Mouse (Mus musculus) left cerebral cortex, adult 18-20 months (tissue): Measurements from ENCODE around the gene Gm47959. TPM values are rescaled to one million over a fixed set of nuclear protein-coding genes. Genes with fewer than 3 reads are reported as not detected.
"Not testable (repeated sequence)": the region's sequence is repeated elsewhere in the genome, so short reads cannot be mapped to it uniquely, and the experiment has no call there.

Experiments used
- DNase-seq, 2 experiments: peaks; one replicate each; pipeline ENCODE4 v3.0.0; 2021 to 2022; ENCODE audit warnings: low spot score in 2 of 2, mixed read lengths in 1 of 2
- long read RNA-seq, 2 experiments: library from polyadenylated mRNA; stranded (forward); transcript quantifications; one replicate each; pipeline ENCODE4 v2.0.0; 2021
- total RNA-seq, 2 experiments: library from RNA; stranded (reverse); gene quantifications; 2 replicates each; pipeline ENCODE4 v1.2.3; 2021

The Gm47959 gene
- not detected for total RNA-seq
- long read RNA-seq, experiment 1: 0 reads
- long read RNA-seq, experiment 2: 0 reads

DNA sequence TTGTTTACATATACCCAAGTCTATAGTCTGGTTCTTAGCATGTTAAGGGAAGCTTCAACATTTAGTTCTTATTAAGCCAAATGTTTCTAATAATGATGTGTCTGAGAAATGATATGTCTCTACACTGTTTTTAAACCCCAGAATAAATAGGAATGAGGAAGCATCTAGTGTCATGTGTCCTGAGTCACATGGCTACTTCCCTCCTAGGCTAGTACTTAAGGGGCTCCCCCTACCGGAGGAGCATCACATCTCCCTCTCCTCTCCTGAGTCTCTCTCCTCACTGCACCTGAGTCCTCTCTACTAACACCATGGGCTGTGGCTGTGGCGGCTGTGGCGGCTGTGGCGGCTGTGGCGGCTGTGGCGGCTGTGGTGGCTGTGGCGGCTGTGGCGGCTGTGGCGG lies at the start of gene Gm47959:
Gene Gm47959, plus strand, starts transcription at position 243 of the 400 bp plus-strand sequence.
- not testable (repeated sequence) for DNase-seq

- DNase-seq: not testable (repeated sequence)
Observed at GRCm38 (mm10) chr1:82955913-82956312, 44.4 kb upstream of the Gm47959 start, which contains the start of gene Gm7544. Gene Gm7544, minus strand, starts transcription at chr1:82956013.

DNA sequence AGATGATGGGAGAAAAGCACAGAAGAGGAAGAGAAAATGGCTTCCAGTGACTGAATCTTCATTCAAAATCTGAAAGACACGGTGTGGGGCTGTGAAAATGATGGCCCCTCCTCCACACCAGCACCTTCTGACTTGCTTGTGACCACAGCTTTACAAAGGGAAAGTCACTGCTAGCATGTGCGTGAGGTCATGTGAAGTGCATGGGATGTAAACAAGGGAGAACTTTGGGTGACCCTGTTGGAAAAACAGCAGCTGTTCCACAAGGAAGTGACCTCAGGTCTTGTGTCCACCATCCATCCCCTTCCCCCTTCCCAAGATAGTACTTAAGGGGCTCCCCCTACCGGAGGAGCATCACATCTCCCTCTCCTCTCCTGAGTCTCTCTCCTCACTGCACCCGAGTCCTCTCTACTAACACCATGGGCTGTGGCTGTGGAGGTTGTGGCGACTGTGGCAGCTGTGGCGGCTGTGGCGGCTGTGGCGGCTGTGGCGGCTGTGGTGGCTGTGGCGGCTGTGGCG lies 40.4 kb upstream of the Gm47959 start, which contains the start of gene Gm47955:
Gene Gm47955, plus strand, starts transcription at position 417 of the 516 bp plus-strand sequence.
- DNase-seq: no peak

DNA sequence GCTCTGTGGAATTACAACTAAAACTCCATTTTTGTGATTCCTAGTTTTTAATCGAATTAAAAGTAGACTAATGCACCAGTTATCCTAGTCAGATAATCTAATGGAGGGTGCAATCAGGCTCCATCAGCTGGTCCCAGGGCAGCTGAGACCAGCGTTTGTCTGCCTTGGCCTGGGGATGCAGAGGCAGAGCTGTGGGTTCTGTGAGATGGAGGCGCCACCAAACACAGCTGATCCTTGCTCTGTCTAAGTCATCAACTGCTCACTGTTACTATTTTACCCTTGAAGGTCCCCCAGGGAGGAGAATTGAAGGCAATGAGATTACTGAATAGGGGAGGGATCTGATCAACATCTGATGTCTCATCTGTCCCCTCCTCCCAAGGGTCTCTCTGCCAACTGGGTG lies 33.9 kb upstream of the Gm47959 start:
- DNase-seq: no peak

DNA sequence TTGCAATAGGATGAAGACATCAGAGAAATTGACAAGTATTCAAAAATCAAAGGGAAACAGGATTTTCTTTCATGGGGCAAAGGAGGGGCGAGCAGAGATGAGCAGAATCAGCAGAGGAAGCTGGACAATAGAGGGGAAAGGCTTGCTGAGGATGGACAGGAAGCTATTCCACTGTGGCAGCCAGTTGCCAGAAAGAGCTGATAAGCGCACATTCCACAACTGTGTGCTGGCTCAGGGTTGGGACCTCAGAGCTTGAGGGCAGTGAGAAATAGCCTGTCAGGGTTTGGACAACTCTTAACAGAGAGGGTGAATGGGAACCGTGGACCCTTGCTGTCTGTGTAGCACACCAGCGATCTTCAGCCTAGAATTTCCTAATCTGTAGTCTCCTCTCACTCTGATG lies 28.3 kb upstream of the Gm47959 start:
- no peak for DNase-seq

DNA sequence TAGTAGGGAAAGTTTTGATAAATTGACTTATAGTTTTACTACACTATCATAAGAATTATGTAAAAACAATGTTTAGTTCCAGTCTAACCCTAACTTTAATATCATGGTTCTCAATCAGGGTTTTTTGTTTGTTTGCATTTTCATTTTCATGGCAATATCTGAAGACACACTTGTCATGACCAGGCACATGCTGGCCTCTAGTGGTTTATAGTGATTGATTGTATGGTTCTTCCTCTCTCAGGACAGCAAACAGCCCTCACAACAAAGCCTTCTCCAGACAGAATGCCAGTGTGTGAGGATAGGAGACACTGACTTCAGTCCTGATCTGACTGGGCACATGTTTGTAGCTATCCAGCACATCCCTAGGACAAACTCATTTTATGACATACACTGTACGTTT lies 27.1 kb upstream of the Gm47959 start:
- no peak for DNase-seq

GRCm38 (mm10) chr1:82973901-82974300 lies 26.4 kb upstream of the Gm47959 start:
- DNase-seq: no peak

DNA sequence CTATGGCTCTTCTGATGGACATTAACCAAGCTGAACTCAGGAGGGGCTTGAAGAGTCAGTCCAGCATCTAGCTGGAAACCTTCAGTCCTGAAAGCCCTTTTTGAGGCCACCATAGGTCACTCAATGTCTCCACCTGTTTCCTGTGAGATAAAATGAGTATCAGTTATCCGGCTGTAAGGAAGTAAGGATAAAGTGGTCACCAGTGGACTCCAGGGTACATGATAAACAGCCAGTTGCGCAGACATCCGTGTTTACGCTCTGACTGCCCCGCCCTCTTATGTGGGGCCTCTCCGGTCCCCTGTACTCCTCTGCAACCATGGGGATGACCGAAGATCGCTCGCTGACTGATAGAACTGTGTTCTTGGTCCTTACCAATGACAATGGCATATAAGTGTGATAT lies 26.0 kb upstream of the Gm47959 start:
- no peak for DNase-seq

GRCm38 (mm10) chr1:82975750-82976149 lies 24.6 kb upstream of the Gm47959 start:
- DNase-seq: no peak

GRCm38 (mm10) chr1:82977840-82978239 lies 22.5 kb upstream of the Gm47959 start:
- DNase-seq: no peak

DNA sequence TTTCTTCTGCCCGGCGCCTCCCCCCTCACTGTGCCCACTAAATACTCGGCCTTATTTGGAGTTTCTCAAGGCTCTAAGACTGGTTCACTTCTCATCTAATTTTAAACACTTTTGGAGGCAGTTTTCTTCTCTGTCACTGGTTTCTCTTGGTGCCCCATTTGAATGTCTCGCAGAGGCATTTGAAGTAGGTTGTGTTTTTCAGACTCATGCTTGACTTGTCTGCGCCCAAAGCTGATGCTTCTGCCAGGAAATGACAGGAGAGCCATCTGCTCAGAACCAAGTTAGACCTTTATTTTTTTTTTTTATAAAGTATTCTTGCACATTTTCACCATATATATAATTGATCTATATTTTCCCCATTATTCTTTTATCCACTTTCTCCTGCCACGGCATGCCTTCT lies 13.6 kb upstream of the Gm47959 start:
- no peak for DNase-seq

- peak; percentile 22 to 61 for DNase-seq
Observed at GRCm38 (mm10) chr1:82987530-82988198, 12.7 kb upstream of the Gm47959 start.

GRCm38 (mm10) chr1:82991062-82991461 lies 9.3 kb upstream of the Gm47959 start:
- DNase-seq: no peak

GRCm38 (mm10) chr1:82991596-82991995 lies 8.8 kb upstream of the Gm47959 start:
- DNase-seq: no peak

DNA sequence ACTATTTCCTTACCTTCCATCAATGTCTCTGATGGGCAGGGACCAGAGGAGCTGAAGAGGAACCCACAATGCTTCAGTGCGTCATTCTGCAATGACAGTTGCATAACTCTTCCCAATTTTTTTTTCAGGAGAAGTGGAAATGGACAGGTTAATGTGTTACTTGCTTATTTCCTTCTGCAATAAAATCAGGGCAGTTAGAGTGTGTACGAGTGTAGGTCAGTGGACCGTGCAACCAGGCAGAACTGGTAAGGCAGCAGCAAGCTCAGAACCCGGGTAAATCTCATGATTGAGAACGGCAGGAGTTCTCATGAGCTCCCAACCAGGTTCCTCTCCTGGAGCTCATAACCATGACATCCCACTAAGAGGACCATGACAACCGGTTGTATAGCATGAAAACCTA lies 8.3 kb upstream of the Gm47959 start:
- DNase-seq: no peak

GRCm38 (mm10) chr1:82993947-82994346 lies 6.4 kb upstream of the Gm47959 start:
- DNase-seq: no peak

DNA sequence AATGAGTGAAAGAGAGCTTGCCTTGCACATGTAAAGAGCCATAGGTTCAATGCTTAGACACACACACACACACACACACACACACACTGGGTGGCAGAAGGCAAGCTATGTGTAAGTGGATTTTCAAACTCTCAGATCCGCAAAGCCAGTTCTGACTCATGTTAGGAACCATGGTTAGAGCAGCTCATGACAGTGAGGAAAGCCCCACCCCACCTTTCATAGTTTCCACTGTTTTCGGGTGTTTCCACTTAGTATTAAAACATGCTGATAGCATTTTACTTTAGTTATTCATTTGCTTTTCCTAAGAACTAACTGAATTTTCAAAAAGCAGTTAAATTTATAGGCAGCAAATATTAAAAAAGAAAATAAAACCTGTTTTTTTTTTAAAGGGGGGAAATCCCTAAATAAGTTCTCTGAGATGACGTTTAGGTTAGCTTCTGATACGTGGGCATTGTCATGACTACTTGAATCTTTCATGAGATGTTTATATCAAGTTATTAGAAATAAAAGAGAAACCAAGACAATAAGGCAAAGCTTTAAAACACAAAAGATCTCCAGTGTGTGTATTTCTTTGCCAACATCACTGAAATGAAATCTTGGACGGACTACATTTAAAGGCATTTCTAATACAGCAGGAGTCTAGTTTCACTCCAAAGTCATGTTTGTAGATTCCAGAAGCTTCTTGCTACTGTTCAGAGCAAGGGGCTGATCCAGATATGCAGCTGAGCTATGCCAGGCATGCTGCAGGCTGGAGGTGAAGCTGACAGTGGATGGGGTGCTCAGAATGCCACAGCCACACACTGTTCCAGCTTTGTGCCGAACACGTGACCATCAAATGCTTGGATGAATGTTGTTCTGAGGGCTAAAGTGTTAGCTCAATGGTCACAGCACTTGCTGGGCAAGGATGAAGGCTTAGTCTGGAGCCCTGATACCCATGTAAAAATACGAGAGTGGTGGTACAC lies 6.2 kb downstream of the Gm47959 start:
- DNase-seq: no peak

GRCm38 (mm10) chr1:83007471-83007870 lies 7.1 kb downstream of the Gm47959 start:
- no peak for DNase-seq

- DNase-seq: no peak
Observed at GRCm38 (mm10) chr1:83014477-83014876, 14.1 kb downstream of the Gm47959 start.

DNA sequence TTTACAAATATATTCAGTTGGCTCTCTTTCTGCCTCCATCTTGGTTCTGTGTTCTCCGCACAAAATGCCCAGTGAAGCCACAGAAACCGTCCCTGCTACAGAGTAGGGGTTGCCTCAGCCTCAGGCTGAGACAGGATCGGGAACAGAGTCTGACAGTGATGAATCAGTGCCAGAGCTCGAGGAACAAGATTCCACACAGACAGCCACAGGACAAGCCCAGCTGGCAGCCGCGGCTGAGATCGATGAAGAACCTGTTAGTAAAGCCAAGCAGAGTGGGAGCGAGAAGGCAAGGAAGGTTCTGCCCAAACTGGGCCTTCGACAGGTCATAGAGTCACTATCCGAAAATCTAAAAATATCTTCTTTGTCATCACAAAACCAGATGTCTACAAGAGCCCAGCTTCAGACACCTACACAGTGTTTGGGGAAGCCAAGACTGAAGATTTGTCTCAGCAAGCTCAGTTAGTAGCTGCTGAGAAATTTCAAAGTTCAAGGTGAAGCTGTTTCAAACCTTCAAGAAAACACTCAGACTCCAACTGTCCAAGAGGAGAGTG lies 15.1 kb downstream of the Gm47959 start:
- no peak for DNase-seq

DNA sequence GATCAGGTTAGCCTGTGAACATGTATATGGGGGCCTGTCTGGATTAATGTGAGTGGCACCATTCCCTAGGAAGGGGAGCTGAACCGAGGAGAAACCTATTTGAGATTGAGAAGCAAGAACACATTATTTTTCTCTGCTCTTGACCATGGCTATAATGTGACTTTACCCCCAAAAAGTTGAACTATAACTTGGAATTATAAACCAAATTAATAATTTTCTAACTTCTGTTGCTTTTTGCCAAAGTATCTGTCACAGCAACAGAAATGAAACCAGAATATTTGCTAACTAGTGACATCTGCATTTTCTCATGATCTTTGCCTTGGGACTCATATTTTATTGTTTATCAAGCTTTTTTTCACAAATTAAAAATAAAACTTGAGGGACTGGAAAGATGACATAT lies 16.2 kb downstream of the Gm47959 start:
- no peak for DNase-seq

DNA sequence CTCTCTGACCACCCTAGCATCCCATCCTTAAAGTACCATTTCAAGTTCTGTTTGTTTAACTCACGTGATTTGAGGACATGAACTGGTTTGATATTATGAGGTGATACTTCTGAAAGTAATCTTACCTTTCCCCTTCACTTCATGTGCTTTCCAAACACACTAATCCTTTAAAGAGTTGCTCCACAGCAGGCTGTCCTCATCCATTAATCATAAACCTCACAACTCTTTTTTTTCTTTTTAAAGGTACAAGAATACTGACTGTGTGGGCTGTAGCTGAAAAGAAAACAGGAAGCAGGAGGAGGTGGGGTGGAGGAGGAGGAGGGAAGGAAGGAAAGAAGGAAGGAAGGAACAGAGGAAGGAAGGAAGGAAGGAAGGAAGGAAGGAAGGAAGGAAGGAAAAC lies 31.6 kb downstream of the Gm47959 start:
- DNase-seq: no peak
